Mouse (Mus musculus): ENCODE data around the gene Tapbp. TPM values are rescaled to one million over a fixed set of nuclear protein-coding genes. Genes with fewer than 3 reads are reported as not detected.

Gene Tapbp
- polyA plus RNA-seq, 1 experiment: 106 TPM

DNA sequence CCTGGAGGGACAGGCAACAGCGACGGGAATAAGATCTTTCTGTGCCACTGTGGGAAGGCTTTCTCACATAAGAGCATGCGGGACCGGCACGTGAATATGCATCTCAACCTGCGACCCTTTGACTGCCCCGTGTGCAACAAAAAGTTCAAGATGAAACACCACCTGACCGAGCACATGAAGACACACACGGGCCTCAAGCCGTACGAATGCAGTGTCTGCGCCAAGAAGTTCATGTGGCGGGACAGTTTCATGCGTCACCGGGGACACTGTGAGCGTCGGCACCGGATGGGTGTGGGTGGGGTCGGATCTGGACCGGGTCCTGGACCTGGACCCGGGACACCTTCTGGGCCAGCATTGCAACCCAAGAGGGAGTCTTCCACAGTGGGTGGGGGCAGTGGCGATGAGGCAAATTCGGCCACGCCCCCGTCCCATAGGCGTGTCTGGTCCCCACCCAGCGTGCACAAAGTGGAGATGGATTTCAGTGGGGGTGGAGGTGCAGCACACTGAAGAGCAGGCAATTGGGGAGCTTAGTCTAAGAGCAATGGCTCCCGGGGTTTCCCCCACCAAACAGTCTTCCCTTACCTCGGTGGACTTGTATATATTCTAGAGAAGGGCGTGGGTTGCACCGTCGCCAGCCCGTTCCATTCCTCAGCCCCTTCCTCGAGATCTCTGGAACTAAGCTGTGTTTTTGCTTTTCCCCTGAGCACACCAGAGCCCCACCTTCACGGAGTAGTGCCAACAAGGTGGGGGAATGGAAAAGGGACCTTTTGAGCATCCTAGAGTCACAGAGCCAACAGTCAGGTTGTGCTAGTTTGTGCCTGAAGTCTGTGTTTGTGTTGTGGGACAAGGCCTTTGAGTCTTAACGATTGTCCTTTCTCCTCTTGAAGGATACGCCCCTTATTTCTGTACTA is 2.8 kb downstream of the Tapbp start:
- TF ChIP-seq CTCF (conservative IDR thresholded peaks at IDR 0.05; ENCODE audit: insufficient read depth, insufficient read length, low read depth, low read length) (no peak), POLR2A (IDR thresholded peaks at IDR 0.05; ENCODE audit: low read depth, low read length) (no peak)
- H3K4me3 ChIP-seq (ENCODE audit: insufficient read depth, low read depth, low read length): peak overlapping the region; percentile 99
- WGBS: 59% methylated on average over 37 of the region's 37 CpGs
- peak overlapping the region; percentile 92 for H3K27ac ChIP-seq (ENCODE audit: insufficient read depth, low read depth, low read length)
- no peaks in the 10 kb centered on the region for H3K27me3 ChIP-seq (replicated peaks; ENCODE audit: control insufficient read depth, insufficient read depth, low read length)
- no peaks in the 10 kb centered on the region; the same call in 1 of the 2 replicates for H3K36me3 ChIP-seq (ENCODE audit: control insufficient read depth, insufficient read depth, low read length)
- peaks cover 9% of the 10 kb centered on the region; the same call in 1 of the 2 replicates for H3K4me1 ChIP-seq (ENCODE audit: control insufficient read depth, insufficient read depth, low read length)
- DNase-seq: no peak

DNA sequence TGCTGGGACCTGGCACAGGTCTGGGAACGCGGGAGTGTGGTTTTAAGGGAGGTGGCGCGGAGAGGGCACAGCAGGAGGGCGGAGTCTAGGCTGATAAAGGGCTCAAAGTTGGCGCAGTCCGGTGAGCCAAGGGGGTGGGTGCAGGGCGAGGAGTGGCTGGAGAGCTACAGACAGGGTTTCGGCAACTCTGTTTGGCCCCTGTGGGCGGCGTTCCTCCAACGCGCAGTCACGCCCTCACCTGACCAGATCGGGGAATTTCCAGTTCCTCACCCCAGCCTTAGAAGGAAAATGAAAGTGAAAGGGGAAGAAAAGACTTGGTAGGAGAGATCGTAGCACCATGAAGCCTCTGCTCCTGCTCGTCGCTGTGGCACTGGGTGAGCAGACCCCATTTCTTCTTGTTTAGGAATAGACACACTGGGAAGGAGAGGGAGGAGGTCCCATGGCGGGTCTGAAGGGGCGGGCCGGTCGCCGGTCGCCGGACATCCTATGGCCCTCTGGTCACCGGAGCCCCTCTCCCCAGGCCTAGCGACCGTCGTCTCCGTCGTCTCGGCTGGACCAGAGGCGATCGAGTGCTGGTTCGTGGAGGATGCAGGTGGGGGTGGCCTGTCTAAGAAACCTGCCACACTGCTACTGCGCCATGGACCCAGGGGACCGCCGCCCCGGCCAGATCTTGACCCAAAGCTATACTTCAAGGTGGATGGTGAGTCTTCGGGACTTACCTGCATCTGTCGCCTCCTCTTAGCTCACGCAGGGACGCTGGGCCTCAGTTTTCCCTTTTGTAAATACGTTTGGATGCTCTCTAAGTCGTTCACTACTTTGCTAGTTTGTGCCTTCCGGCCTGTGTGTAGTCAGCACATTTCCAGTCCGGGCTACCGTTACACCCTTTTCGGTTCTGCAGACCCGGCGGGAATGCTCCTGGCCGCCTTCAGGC is 3.9 kb downstream of the Tapbp start:
- Histone ChIP-seq H3K36me3 (ENCODE audit: control insufficient read depth, insufficient read depth, low read length) (no peaks in the 10 kb centered on the region), H3K4me1 (ENCODE audit: control insufficient read depth, insufficient read depth, low read length) (peaks cover 9% of the 10 kb centered on the region; the same call in 1 of the 2 replicates), H3K4me3 (ENCODE audit: insufficient read depth, low read depth, low read length) (peak overlapping the region; percentile 99), H3K27me3 (replicated peaks; ENCODE audit: control insufficient read depth, insufficient read depth, low read length) (no peaks in the 10 kb centered on the region), H3K27ac (ENCODE audit: insufficient read depth, low read depth, low read length) (peak overlapping the region; percentile 92)
- under 1% methylated on average over 52 of the region's 52 CpGs for WGBS
- TF ChIP-seq CTCF (conservative IDR thresholded peaks at IDR 0.05; ENCODE audit: insufficient read depth, insufficient read length, low read depth, low read length) (peak; percentile 30), POLR2A (IDR thresholded peaks at IDR 0.05; ENCODE audit: low read depth, low read length) (peak; percentile 31)
- peak; percentile 92 for DNase-seq

DNA sequence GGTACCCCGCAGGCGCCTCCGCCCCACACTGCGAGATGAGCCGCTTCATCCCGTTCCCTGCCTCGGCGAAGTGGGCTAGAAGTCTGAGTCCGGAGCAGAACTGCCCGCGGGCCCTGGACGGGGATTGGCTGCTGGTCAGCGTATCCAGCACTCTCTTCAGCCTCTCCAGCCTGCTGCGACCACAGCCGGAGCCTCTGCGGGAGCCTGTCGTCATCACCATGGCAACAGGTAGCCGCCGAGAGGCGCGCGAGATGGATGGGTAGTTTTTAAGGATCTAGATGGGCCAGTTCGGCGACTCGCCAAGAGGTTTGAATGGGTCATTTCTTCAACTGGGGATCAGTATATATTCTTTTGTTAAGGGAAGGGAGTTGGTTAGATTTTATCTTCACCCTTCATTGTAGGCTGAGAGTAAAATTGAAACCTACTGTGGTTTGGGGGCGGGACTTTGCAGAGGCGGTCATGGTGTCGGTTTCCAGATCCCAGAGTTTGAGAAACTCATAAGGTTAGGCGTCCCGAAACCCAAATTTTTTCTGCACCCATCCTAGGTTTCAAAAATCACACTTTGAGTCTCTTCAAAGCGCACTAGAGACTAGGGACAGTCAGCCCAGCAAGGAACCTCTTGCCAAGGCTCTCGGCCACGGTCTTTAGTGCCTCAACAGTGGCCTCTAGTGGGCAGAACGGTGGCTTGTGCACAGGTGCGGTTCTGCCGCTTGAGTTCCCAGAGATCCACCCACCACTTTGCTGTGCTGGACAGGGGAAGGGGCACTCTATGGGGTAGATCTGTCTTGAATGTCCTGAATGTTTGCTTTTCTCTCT is 4.8 kb downstream of the Tapbp start:
- H3K27ac ChIP-seq (ENCODE audit: insufficient read depth, low read depth, low read length): peak overlapping the region; percentile 92
- peak; percentile 91 for DNase-seq
- under 1% methylated on average over 36 of the region's 36 CpGs for WGBS
- H3K4me3 ChIP-seq (ENCODE audit: insufficient read depth, low read depth, low read length): peak overlapping the region; percentile 99
- H3K27me3 ChIP-seq (replicated peaks; ENCODE audit: control insufficient read depth, insufficient read depth, low read length): no peaks in the 10 kb centered on the region
- no peaks in the 10 kb centered on the region for H3K36me3 ChIP-seq (ENCODE audit: control insufficient read depth, insufficient read depth, low read length)
- TF ChIP-seq CTCF (conservative IDR thresholded peaks at IDR 0.05; ENCODE audit: insufficient read depth, insufficient read length, low read depth, low read length) (peak; percentile 93), POLR2A (IDR thresholded peaks at IDR 0.05; ENCODE audit: low read depth, low read length) (no peak)
- H3K4me1 ChIP-seq (ENCODE audit: control insufficient read depth, insufficient read depth, low read length): peaks cover 7% of the 10 kb centered on the region; the same call in 1 of the 2 replicates

DNA sequence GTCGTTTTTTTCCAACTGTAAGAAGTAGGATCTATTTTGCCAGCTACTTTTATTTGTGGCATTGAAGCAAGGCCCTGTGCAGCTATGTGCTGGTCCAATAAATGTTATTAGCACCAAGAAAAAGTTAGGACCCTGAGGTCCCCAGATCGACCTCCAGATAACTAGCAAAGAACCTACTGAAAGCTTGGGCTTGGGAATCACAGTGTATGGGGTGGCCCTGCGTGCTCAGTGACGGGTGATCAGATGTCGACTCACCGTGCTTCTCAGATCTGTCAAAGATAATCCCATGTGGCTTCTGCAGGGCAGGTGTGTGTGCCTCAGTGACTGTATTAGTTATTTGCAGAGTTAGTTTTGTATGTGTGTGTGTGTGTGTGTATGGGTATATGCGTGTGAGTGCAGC is 5.7 kb downstream of the Tapbp start:
- no peaks in the 10 kb centered on the region for H3K27me3 ChIP-seq (replicated peaks; ENCODE audit: control insufficient read depth, insufficient read depth, low read length)
- H3K4me1 ChIP-seq (ENCODE audit: control insufficient read depth, insufficient read depth, low read length): peaks cover 6% of the 10 kb centered on the region; the same call in 1 of the 2 replicates
- no peak overlapping the region for H3K27ac ChIP-seq (ENCODE audit: insufficient read depth, low read depth, low read length)
- H3K36me3 ChIP-seq (ENCODE audit: control insufficient read depth, insufficient read depth, low read length): no peaks in the 10 kb centered on the region
- WGBS: 82% methylated on average over 7 of the region's 7 CpGs
- no peak for DNase-seq
- TF ChIP-seq POLR2A (IDR thresholded peaks at IDR 0.05; ENCODE audit: low read depth, low read length): no peak
- no peak for TF ChIP-seq CTCF (conservative IDR thresholded peaks at IDR 0.05; ENCODE audit: insufficient read depth, insufficient read length, low read depth, low read length)
- no peak overlapping the region for H3K4me3 ChIP-seq (ENCODE audit: insufficient read depth, low read depth, low read length)

DNA sequence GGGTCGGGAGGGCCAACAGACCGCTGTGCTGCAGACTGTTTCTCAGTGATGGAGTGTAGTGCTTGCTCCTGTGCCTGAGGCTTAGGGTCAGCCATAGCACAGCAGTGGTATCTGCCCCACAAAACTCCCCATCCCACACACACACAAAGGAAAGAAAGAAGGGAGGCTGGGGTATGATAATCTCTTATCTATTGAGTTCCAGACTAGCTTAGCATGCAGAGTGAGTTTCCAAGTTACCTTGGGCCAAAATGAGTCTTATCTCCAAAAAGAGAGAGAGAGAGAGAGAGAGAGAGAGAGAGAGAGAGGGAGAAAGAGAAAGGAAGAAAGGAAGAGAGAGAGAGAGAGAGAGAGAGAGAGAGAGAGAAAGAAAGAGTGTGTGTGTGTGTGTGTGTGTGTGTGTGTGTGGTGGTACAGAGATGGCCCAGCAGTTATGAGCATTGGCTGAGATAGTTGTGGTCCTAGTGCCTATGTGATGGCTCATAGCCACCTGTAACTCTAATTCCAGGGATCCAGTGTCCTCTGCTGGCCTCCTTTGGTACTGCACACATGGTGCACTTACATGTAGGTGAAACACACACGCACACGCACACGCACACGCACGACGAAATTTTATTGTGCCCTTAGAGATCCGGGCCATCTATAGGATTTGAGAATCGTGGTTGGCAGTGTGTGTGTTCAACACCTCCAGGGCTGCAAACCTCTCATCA is 9.0 kb downstream of the Tapbp start:
- H3K4me3 ChIP-seq (ENCODE audit: insufficient read depth, low read depth, low read length): no peak overlapping the region
- H3K27me3 ChIP-seq (replicated peaks; ENCODE audit: control insufficient read depth, insufficient read depth, low read length): no peaks in the 10 kb centered on the region
- TF ChIP-seq CTCF (conservative IDR thresholded peaks at IDR 0.05; ENCODE audit: insufficient read depth, insufficient read length, low read depth, low read length) (peak; percentile 60), POLR2A (IDR thresholded peaks at IDR 0.05; ENCODE audit: low read depth, low read length) (no peak)
- WGBS: 84% methylated on average over 10 of the region's 10 CpGs
- DNase-seq: no peak
- no peaks in the 10 kb centered on the region for H3K4me1 ChIP-seq (ENCODE audit: control insufficient read depth, insufficient read depth, low read length)
- H3K27ac ChIP-seq (ENCODE audit: insufficient read depth, low read depth, low read length): no peak overlapping the region
- no peaks in the 10 kb centered on the region for H3K36me3 ChIP-seq (ENCODE audit: control insufficient read depth, insufficient read depth, low read length)

Measured in kidney, adult 2 months (tissue).